10 mouse cellular contexts compared by ENCODE assay signal in the genomic region with DNA sequence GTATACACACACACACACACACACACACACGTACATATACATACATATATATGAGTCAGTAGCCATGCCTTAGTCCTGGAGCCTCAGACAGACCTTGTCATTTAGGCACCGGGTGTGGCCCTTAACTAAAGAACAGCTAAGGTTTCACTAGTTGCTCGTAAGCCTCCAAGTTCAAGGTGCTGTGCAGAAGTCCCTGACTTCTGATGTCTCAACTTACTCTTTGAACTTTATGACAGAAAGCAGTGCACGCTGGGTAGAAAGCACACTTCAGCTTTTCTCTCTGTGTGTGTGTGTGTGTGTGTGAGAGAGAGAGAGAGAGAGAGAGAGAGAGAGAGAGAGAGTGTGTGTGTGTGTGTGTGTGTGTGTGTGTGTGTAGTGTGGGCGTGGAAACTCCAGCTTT. TPM values are rescaled to one million over a fixed set of nuclear protein-coding genes. Genes with fewer than 3 reads are reported as not detected.
A peak's percentile ranks its signal among the peaks of the same experiment; 100 is the strongest.
DNase-seq lines count a peak whose midpoint lies in the region; ATAC-seq lines count a peak whose summit lies in the region.
"Had no signal": no experiment of that assay in that cellular context is flagged by ENCODE, and none has a peak within 500 bp of the region (broad histone marks: within the 10 kb centered on the region; RNA-seq: fewer than 3 reads in every experiment).

No protein-coding gene starts in this region.

- intact Hi-C loops in left cerebral cortex, postnatal 14 days (cut with DNase I), result no loop called here

- no peaks in the 10 kb centered on the region for H3K9me3 ChIP-seq in kidney, embryonic 14.5 days (ENCODE audit: control insufficient read depth, low read length)
- no peaks in the 10 kb centered on the region for H3K9me3 ChIP-seq in intestine, embryonic 15.5 days
- no peaks in the 10 kb centered on the region for H3K9me3 ChIP-seq in stomach, embryonic 16.5 days (replicated peaks; ENCODE audit: control insufficient read depth, low read length)
- H3K9me3 ChIP-seq: limb, embryonic 13.5 days had no signal

- no peak overlapping the region for H3K4me2 ChIP-seq in kidney, embryonic 14.5 days (replicated peaks; ENCODE audit: low read depth, low read length)
- H3K4me2 ChIP-seq in intestine, embryonic 15.5 days (replicated peaks), result no peak overlapping the region
- no peak overlapping the region for H3K4me2 ChIP-seq in stomach, embryonic 16.5 days (ENCODE audit: low read depth, low read length)
- H3K4me2 ChIP-seq: limb, embryonic 13.5 days had no signal

- ATAC-seq in kidney, embryonic 14.5 days (ENCODE audit: low FRiP score, low TSS enrichment), result no peak
- ATAC-seq in CD4-positive, CD25-positive, alpha-beta regulatory T cell, adult 4 months, result peak; percentile 75
- ATAC-seq in intestine, embryonic 15.5 days, result peak; percentile 62
- ATAC-seq in stomach, embryonic 16.5 days (ENCODE audit: insufficient read depth, low FRiP score), result no peak

- H3K4me3 ChIP-seq in kidney, embryonic 14.5 days (ENCODE audit: low read length), result no peak overlapping the region
- no peak overlapping the region for H3K4me3 ChIP-seq in intestine, embryonic 15.5 days (replicated peaks)
- H3K4me3 ChIP-seq in stomach, embryonic 16.5 days (replicated peaks; ENCODE audit: low read length), result no peak overlapping the region
- H3K4me3 ChIP-seq: limb, embryonic 13.5 days had no signal

- DNase-seq in kidney, adult 9 months, result peak; percentile 72
- no peak for DNase-seq in urinary bladder, adult 2 months (ENCODE audit: low spot score)
- DNase-seq in left cerebral cortex, postnatal 14 days (ENCODE audit: low spot score in 2 of 2), result no peak
- DNase-seq: layer of hippocampus, postnatal 36 days; right cerebral cortex, postnatal 4 days had no signal

- no peak overlapping the region for H3K27ac ChIP-seq in kidney, embryonic 14.5 days (ENCODE audit: low read depth, low read length)
- H3K27ac ChIP-seq in intestine, embryonic 15.5 days, result peak overlapping the region; percentile 38; the same call in 1 of the 2 replicates
- 0 out of 2 replicates have a peak overlapping the region, but pooled peaks have one; percentile 10 for H3K27ac ChIP-seq in stomach, embryonic 16.5 days (ENCODE audit: low read length)
- H3K27ac ChIP-seq: limb, embryonic 13.5 days had no signal

- 69% methylated on average over 5 of the region's 5 CpGs for WGBS in kidney, embryonic 14.5 days
- 67% methylated on average over 5 of the region's 5 CpGs for WGBS in intestine, embryonic 15.5 days
- whole genome bisulfite sequencing in stomach, embryonic 16.5 days, result 63% methylated on average over 5 of the region's 5 CpGs

- peaks cover 77% of the 10 kb centered on the region for H3K4me1 ChIP-seq in kidney, embryonic 14.5 days (ENCODE audit: control insufficient read depth, insufficient read depth, low read length)
- peaks cover 75% of the 10 kb centered on the region for H3K4me1 ChIP-seq in intestine, embryonic 15.5 days (replicated peaks)
- H3K4me1 ChIP-seq in stomach, embryonic 16.5 days (ENCODE audit: control insufficient read depth, insufficient read depth, low read length), result peaks cover 72% of the 10 kb centered on the region

- H3K27me3 ChIP-seq in kidney, embryonic 14.5 days (ENCODE audit: control insufficient read depth, insufficient read depth, low read length), result no peaks in the 10 kb centered on the region
- H3K27me3 ChIP-seq in intestine, embryonic 15.5 days (replicated peaks), result no peaks in the 10 kb centered on the region
- H3K27me3 ChIP-seq in stomach, embryonic 16.5 days (ENCODE audit: control insufficient read depth, insufficient read depth, low read length), result no peaks in the 10 kb centered on the region

- H3K9ac ChIP-seq in kidney, embryonic 14.5 days (ENCODE audit: low read depth, low read length), result no peak overlapping the region
- no peak overlapping the region for H3K9ac ChIP-seq in intestine, embryonic 15.5 days
- H3K9ac ChIP-seq in stomach, embryonic 16.5 days (ENCODE audit: low read length), result no peak overlapping the region
- H3K9ac ChIP-seq: limb, embryonic 13.5 days had no signal

- H3K36me3 ChIP-seq in kidney, embryonic 14.5 days (ENCODE audit: control insufficient read depth, insufficient read depth, low read length), result no peaks in the 10 kb centered on the region
- no peaks in the 10 kb centered on the region for H3K36me3 ChIP-seq in intestine, embryonic 15.5 days
- H3K36me3 ChIP-seq in stomach, embryonic 16.5 days (ENCODE audit: control insufficient read depth, insufficient read depth, low read length), result no peaks in the 10 kb centered on the region
- H3K36me3 ChIP-seq: limb, embryonic 13.5 days had no signal

RNA-seq across cellular contexts. Expression of gene Gins2, which starts 44.9 kb away (rescaled TPM):
- polyA plus RNA-seq in kidney, embryonic 14.5 days (2014; fragmentation: Nextera tagmentation; extraction: Ambion mirVana), result 118 and 145 TPM in 2 replicates
- 10 to 100 TPM; 14.6 to 20.6 TPM for polyA plus RNA-seq in CD4-positive, CD25-positive, alpha-beta regulatory T cell, adult 4 months (2017; shearing (Covaris generic))
- 88.4 and 88.8 TPM in 2 replicates for polyA plus RNA-seq in intestine, embryonic 15.5 days (2015; fragmentation: Nextera tagmentation; extraction: Ambion mirVana)
- 76.4 and 76.5 TPM in 2 replicates for polyA plus RNA-seq in stomach, embryonic 16.5 days (2015; fragmentation: Nextera tagmentation; extraction: Ambion mirVana)
- 4.0 and 6.4 TPM in 2 replicates for polyA plus RNA-seq in urinary bladder, adult 2 months (2012; rRNA removed)
- 1 to 10 TPM; 1.2 to 1.4 TPM for total RNA-seq in left cerebral cortex, postnatal 14 days (2021)

Comparison
In these comparisons a context has a peak if more than half of its experiments do, and no peak if none do; other contexts are left out.
1. ATAC-seq: peak in CD4-positive, CD25-positive, alpha-beta regulatory T cell, adult 4 months (single experiment) and intestine, embryonic 15.5 days (single experiment); none in kidney, embryonic 14.5 days (single experiment) and stomach, embryonic 16.5 days (single experiment).